Mouse (Mus musculus) Patski (cell line): ENCODE results near the gene Sec62. TPM values are rescaled to one million over a fixed set of nuclear protein-coding genes. Genes with fewer than 3 reads are reported as not detected.

Experiments
- ATAC-seq: fragments of 100-300 bp; one replicate; pipeline ENCODE4 v1.8.0; 2021
- CTCF ChIA-PET: fragments of 350-600 bp; sonication (Branson Sonifier 250); formaldehyde crosslinking; loops from one replicate; lab custom pipeline; 2022; ENCODE audit warnings: inconsistent platforms; lab: Charles Lee
- POLR2A ChIA-PET: fragments of 350-600 bp; sonication (Branson Sonifier 250); formaldehyde crosslinking; loops from one replicate; lab custom pipeline; 2022; ENCODE audit warnings: antibody characterized with exemption, inconsistent platforms; lab: Charles Lee
- DNase-seq: peaks from one replicate; pipeline ENCODE4 v3.0.0-alpha.2; 2011; ENCODE audit warnings: low read depth, low spot score
- H3K27me3 ChIP-seq: fragments of 371-371 bp; one replicate; pipeline ENCODE4 v1.5.1; 2021
- CTCF ChIP-seq: fragments of 100-300 bp; IDR thresholded peaks from one replicate; pipeline ENCODE4 v1.5.1; 2021
- in situ Hi-C: fragments of 300-500 bp; cut with MboI; formaldehyde crosslinking; loops from 3 replicates; pipeline ENCODE4 v1.11.1; 2018; ENCODE audit warnings: low pct_unique_long_range_greater_than_20kb, mixed read lengths
- polyA plus RNA-seq: library from polyadenylated mRNA; unstranded; gene quantifications from one replicate; pipeline ENCODE4 v1.2.3, GENCODE M21; 2021

Sec62 gene
- 149 TPM for polyA plus RNA-seq

GRCm38 (mm10) chr3:30792737-30793402 lies at the start of gene Sec62:
Gene Sec62, plus strand, starts transcription at chr3:30792875.
- no peaks in the 10 kb centered on the region for H3K27me3 ChIP-seq
- DNase-seq (peak; percentile 64), ATAC-seq (peak; percentile 91)
- CTCF ChIA-PET: interaction anchor here (1.0 to 2.6 kb wide), 3 partner anchors 15 to 97 kb away, joined by 3 to 9 read pairs (median 4); no protein-coding TSS in a partner anchor
- no peak for TF ChIP-seq CTCF
- in situ Hi-C loops: loop anchor here (10.0 kb wide), 1 partner anchor 188 kb away; the partner anchor contains the start of gene Mynn
- POLR2A ChIA-PET: interaction anchor here (0.6 to 1.1 kb wide), 6 partner anchors 9 to 231 kb away, joined by 3 to 4 read pairs (median 3); no protein-coding TSS in a partner anchor

DNA sequence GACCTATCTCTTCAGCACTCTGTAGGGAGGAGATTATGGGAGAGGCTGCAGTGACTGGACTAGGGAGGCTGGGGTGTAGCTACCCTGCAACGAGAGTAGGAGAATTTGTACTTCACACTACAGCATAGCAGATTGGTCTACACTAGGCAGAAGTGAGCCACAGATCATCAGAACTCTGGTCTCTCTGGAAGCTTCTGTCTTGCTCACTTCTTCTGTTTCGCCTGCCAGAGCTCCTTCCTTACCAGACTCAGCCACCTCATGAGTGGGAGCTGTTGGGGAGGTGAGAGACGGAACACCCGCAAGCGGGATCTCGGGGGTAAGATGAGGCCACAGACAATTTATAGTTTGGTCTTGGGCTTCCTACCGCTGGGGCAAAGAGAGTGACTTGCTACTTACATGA lies 49.8 kb upstream of the Sec62 start:
- in situ Hi-C loops: no loop called here
- ChIA-PET CTCF (interaction anchor here (1.5 kb wide), 1 partner anchor 28 kb away, joined by 4 read pairs; no protein-coding TSS in a partner anchor), POLR2A (interaction anchor here (1.0 kb wide), 1 partner anchor 25 kb away, joined by 3 read pairs; no protein-coding TSS in a partner anchor)

DNA sequence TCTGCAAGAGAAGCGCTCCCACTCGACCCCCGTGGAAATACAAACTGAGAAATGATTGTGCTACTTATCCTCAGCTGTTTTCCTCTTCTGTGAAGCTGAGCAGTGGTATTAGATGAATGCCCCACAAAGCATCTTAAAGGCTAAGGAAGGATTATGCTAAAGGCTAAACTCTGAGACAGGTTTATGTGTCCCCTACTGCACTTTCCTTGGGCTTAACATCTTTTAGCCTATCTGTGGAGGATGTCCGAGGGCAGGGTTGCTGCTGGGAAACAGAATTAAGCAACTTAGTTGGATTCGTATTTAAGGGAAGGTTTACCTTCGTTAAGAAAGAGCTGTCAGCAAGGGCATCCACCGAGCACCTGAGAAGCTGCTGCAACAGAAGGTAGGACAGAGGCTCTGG lies 46.7 kb upstream of the Sec62 start, which contains the start of gene Samd7:
Gene Samd7, plus strand, starts transcription at position 288 of the 400 bp plus-strand sequence.
- DNase-seq (no peak), ATAC-seq (no peak)
- ChIA-PET CTCF (interaction anchor here (0.9 to 8.1 kb wide), 5 partner anchors 8 to 74 kb away, joined by 3 to 36 read pairs (median 5); no protein-coding TSS in a partner anchor), POLR2A (interaction anchor here (0.7 kb wide), 1 partner anchor 34 kb away, joined by 3 read pairs; no protein-coding TSS in a partner anchor)
- no peak for TF ChIP-seq CTCF
- in situ Hi-C loops: no loop called here
- H3K27me3 ChIP-seq: no peaks in the 10 kb centered on the region

More for the DNA sequence above, 49.8 kb upstream of the Sec62 start:
- DNase-seq (no peak), ATAC-seq (no peak)
- no peak for TF ChIP-seq CTCF
- H3K27me3 ChIP-seq: no peaks in the 10 kb centered on the region

- POLR2A ChIA-PET: no interaction called here
- DNase-seq (no peak), ATAC-seq (no peak)
- no peaks in the 10 kb centered on the region for H3K27me3 ChIP-seq
- no peak for TF ChIP-seq CTCF
- in situ Hi-C loops: no loop called here
- CTCF ChIA-PET: interaction anchor here (1.8 to 8.1 kb wide), 2 partner anchors 11 to 12 kb away, joined by 4 to 36 read pairs; no protein-coding TSS in a partner anchor
Observed at GRCm38 (mm10) chr3:30748316-30748715, 44.4 kb upstream of the Sec62 start.

DNA sequence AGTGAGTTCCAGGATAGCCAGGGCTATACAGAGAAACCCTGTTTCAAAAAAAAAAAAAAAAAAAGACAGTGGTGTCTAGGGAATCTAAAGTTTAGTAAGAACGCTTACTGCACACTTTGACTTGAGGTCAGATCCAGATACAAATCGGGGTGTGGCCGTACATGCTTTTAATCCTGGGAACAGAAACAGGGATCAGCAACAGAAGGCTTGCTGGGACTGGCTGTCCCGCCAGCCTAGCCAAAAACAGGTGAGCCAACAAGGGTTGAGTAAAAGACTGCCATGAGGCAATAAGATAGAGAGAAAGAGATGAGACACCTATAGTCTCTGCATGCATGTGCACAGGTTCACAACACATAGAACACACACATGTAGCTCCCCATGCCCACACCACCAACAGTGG lies 38.0 kb upstream of the Sec62 start:
- ATAC-seq (no peak), DNase-seq (no peak)
- no peaks in the 10 kb centered on the region for H3K27me3 ChIP-seq
- POLR2A ChIA-PET: interaction anchor here (0.6 kb wide), 1 partner anchor 13 kb away, joined by 3 read pairs; no protein-coding TSS in a partner anchor
- in situ Hi-C loops: no loop called here
- CTCF ChIA-PET: interaction anchor here (1.5 kb wide), 1 partner anchor 8 kb away, joined by 4 read pairs; the partner anchor contains the start of gene Samd7
- TF ChIP-seq CTCF: no peak

- no peak for DNase-seq
- in situ Hi-C loops: no loop called here
- CTCF ChIA-PET: interaction anchor here (0.8 kb wide), 1 partner anchor 33 kb away, joined by 3 read pairs; no protein-coding TSS in a partner anchor
- no peak for ATAC-seq
- POLR2A ChIA-PET: no interaction called here
- H3K27me3 ChIP-seq: no peaks in the 10 kb centered on the region
- no peak for TF ChIP-seq CTCF
Observed at GRCm38 (mm10) chr3:30764877-30765276, 27.8 kb upstream of the Sec62 start.

DNA sequence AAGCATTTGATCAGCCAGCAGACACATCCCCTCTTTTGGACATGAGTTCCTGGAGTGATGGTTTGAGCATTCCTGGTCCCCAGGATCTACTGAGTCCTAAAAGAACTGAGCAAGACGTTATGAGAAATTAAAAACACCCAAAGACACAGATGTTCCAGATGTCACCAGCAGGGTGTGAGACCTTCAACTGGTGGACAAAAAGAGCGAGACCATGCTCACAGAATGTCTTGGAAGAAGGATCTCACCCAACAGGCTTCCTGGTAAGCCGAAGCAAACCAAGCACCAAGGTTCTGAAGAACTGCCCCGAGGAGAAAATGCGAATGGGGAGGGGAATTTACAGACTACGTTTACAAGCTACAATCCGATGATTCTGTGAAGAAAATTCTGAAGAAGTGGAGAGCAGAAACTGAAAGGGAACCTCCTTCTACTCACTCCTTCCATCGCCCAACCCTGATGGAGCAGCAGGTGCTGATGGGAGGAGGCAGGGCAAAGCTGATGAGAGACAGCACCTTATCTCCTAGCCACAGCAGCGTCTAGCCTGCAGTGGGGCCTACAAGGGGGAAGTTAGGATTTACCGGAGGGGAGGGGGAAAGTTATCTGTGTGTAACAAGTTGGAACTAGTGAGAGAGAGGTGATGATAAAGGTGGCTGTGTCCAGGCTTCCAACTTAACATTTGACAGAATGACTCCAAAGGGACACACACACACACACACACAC lies 27.2 kb upstream of the Sec62 start:
- POLR2A ChIA-PET: no interaction called here
- ATAC-seq (no peak), DNase-seq (no peak)
- in situ Hi-C loops: no loop called here
- TF ChIP-seq CTCF: peak; percentile 23
- CTCF ChIA-PET: no interaction called here
- no peaks in the 10 kb centered on the region for H3K27me3 ChIP-seq

DNA sequence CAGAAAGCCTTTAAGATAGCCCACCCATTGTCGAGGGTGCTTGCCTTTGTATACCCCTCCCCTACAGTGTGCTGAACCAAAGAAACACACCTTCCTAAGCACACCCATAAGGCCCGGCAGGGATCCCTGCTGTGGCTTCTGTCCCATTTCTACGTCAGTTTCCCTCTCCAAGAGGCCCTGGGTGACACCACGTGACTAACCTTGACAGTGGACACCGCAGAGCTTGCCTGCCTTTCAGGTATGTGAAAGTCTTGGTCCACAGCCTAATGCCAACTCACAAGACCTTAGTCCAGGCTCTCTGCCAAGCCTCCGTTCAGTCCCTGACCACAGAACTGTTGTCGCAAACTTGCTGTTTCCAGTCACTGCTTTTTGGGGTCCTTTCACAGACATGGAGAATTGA lies 26.5 kb upstream of the Sec62 start:
- TF ChIP-seq CTCF: no peak

GRCm38 (mm10) chr3:30767271-30767670 lies 25.4 kb upstream of the Sec62 start:
- no peaks in the 10 kb centered on the region for H3K27me3 ChIP-seq
- no peak for ATAC-seq
- POLR2A ChIA-PET: interaction anchor here (1.0 kb wide), 1 partner anchor 13 kb away, joined by 3 read pairs; no protein-coding TSS in a partner anchor
- CTCF ChIA-PET: interaction anchor here (1.1 to 1.3 kb wide), 3 partner anchors 9 to 42 kb away, joined by 3 to 4 read pairs (median 3); no protein-coding TSS in a partner anchor
- DNase-seq: no peak
- in situ Hi-C loops: no loop called here
- no peak for TF ChIP-seq CTCF

More for the DNA sequence above, 26.5 kb upstream of the Sec62 start:
- ChIA-PET POLR2A (interaction anchor here (0.6 kb wide), 1 partner anchor 26 kb away, joined by 4 read pairs; no protein-coding TSS in a partner anchor), CTCF (interaction anchor here (1.3 kb wide), 1 partner anchor 41 kb away, joined by 3 read pairs; no protein-coding TSS in a partner anchor)
- ATAC-seq (peak; percentile 96), DNase-seq (peak; percentile 95)
- H3K27me3 ChIP-seq: no peaks in the 10 kb centered on the region
- in situ Hi-C loops: no loop called here
